13 mouse cellular contexts compared by ENCODE assay signal in genomic region chr1:144113438-144114074, GRCm38 (mm10).
DNase-seq lines count a peak whose midpoint lies in the region; ATAC-seq and TF ChIP-seq lines count a peak whose summit lies in the region.
"Had no signal": no experiment of that assay in that cellular context is flagged by ENCODE, and none has a peak within 500 bp of the region (broad histone marks: within the 10 kb centered on the region; RNA-seq: fewer than 3 reads in every experiment).

No protein-coding gene starts in this region.

- no peak overlapping the region for H3K27ac ChIP-seq in MEL (ENCODE audit: control insufficient read depth, low read depth, low read length)
- H3K27ac ChIP-seq in kidney, postnatal 0 days: peak overlapping the region; percentile 47
- H3K27ac ChIP-seq: heart, adult 2 months; liver, embryonic 15.5 days; neural tube, embryonic 12.5 days had no signal

- no peaks in the 10 kb centered on the region for H3K36me3 ChIP-seq in MEL (ENCODE audit: control insufficient read depth in 1 of 2, insufficient read depth in 2 of 2, low read length in 2 of 2)
- H3K36me3 ChIP-seq in kidney, postnatal 0 days (ENCODE audit: insufficient read depth, low read length): no peaks in the 10 kb centered on the region
- H3K36me3 ChIP-seq: liver, embryonic 15.5 days; neural tube, embryonic 12.5 days had no signal

- DNase-seq in heart, adult 11 months: peak; percentile 88
- DNase-seq in heart, postnatal 4 days: no peak
- DNase-seq in MEL (ENCODE audit: low read depth, low spot score): peak; percentile 43
- DNase-seq in R1 (ENCODE audit: low read depth, low spot score): peak; percentile 2
- peak; percentile 2 for DNase-seq in kidney, postnatal 0 days (ENCODE audit: low spot score)
- no peak for DNase-seq in right cerebral cortex, postnatal 10 days (ENCODE audit: low spot score in 2 of 2)
- DNase-seq in left cerebral cortex, adult 9 months (ENCODE audit: low spot score in 2 of 2): no peak
- DNase-seq: layer of hippocampus, adult 9-11 months; lung, postnatal 4 days had no signal

- no peak for ATAC-seq in kidney, postnatal 0 days (replicated peaks; ENCODE audit: low FRiP score, low read depth)
- ATAC-seq: midbrain, embryonic 16.5 days had no signal

- H3K27me3 ChIP-seq in MEL (ENCODE audit: control insufficient read depth in 1 of 2, insufficient read depth in 2 of 2, low read length in 2 of 2): no peaks in the 10 kb centered on the region
- H3K27me3 ChIP-seq in kidney, postnatal 0 days (ENCODE audit: insufficient read depth, low read length): no peaks in the 10 kb centered on the region
- H3K27me3 ChIP-seq: liver, embryonic 15.5 days; neural tube, embryonic 12.5 days had no signal

- no peak for TF ChIP-seq CTCF in MEL (IDR thresholded peaks at IDR 0.05 in 2 of 3, conservative IDR thresholded peaks at IDR 0.05 in 1 of 3; ENCODE audit: control insufficient read depth in 1 of 3, insufficient read depth in 1 of 3, low read depth in 2 of 3, low read length in 3 of 3, poor library complexity in 1 of 3, severe bottlenecking in 1 of 3)
- TF ChIP-seq CTCF in kidney, postnatal 0 days (IDR thresholded peaks at IDR 0.05; ENCODE audit: low read depth): no peak

- H3K79me2 ChIP-seq in MEL (ENCODE audit: control insufficient read depth, insufficient read depth, low read length, poor library complexity): no peaks in the 10 kb centered on the region

- H3K9me3 ChIP-seq in MEL (replicated peaks; ENCODE audit: insufficient read depth, low read length): no peaks in the 10 kb centered on the region
- no peaks in the 10 kb centered on the region for H3K9me3 ChIP-seq in kidney, postnatal 0 days (replicated peaks; ENCODE audit: low read length)
- H3K9me3 ChIP-seq: liver, embryonic 15.5 days; neural tube, embryonic 12.5 days had no signal

- no peak overlapping the region for H3K4me2 ChIP-seq in kidney, postnatal 0 days (ENCODE audit: low read length)
- H3K4me2 ChIP-seq: liver, embryonic 15.5 days; neural tube, embryonic 12.5 days had no signal

- TF ChIP-seq POLR2A in MEL (IDR thresholded peaks at IDR 0.05; ENCODE audit: control insufficient read depth in 1 of 2, insufficient read depth in 1 of 2, low read depth in 1 of 2, low read length in 2 of 2, poor library complexity in 1 of 2): no peak

- WGBS in kidney, postnatal 0 days: 71% methylated on average over 6 of the region's 6 CpGs

- TF ChIP-seq RAD21 in MEL (IDR thresholded peaks at IDR 0.05; ENCODE audit: low read depth, low read length): no peak

- no peak for TF ChIP-seq EP300 in MEL (IDR thresholded peaks at IDR 0.05; ENCODE audit: low read depth in 1 of 2, low read length in 2 of 2)

- H3K9ac ChIP-seq in MEL (ENCODE audit: control insufficient read depth, low read depth, low read length, poor library complexity, severe bottlenecking): no peak overlapping the region
- H3K9ac ChIP-seq in kidney, postnatal 0 days (ENCODE audit: low read depth, low read length): no peak overlapping the region
- H3K9ac ChIP-seq: liver, embryonic 15.5 days; neural tube, embryonic 12.5 days had no signal

- H3K4me1 ChIP-seq in MEL (ENCODE audit: control insufficient read depth in 1 of 2, insufficient read depth in 2 of 2, low read length in 2 of 2): no peaks in the 10 kb centered on the region
- no peaks in the 10 kb centered on the region for H3K4me1 ChIP-seq in kidney, postnatal 0 days (replicated peaks; ENCODE audit: insufficient read depth, low read length)
- H3K4me1 ChIP-seq: liver, embryonic 15.5 days; neural tube, embryonic 12.5 days had no signal

- no peak overlapping the region for H3K4me3 ChIP-seq in MEL (ENCODE audit: control insufficient read depth in 1 of 2, insufficient read depth in 1 of 2, low read depth in 2 of 2, low read length in 2 of 2)
- H3K4me3 ChIP-seq in kidney, postnatal 0 days (replicated peaks; ENCODE audit: low read depth, low read length): no peak overlapping the region
- H3K4me3 ChIP-seq: heart, adult 2 months; liver, embryonic 15.5 days; neural tube, embryonic 12.5 days had no signal

TF ChIP-seq in MEL, 35 proteins besides CTCF, POLR2A, EP300 and RAD21:
- TF ChIP-seq MAX (IDR thresholded peaks at IDR 0.05; ENCODE audit: low read length) (peak; percentile 57; the same call in 1 of the 2 replicates), ZKSCAN1 (IDR thresholded peaks at IDR 0.05; ENCODE audit: low read depth, low read length) (no peak), POLR2AphosphoS5 (IDR thresholded peaks at IDR 0.05; ENCODE audit: borderline replicate concordance, low read depth, low read length) (no peak)

Comparison
In these comparisons a context has a peak if more than half of its experiments do, and no peak if none do; other contexts are left out.
1. DNase-seq: peak in heart, adult 11 months (single experiment), MEL (single experiment), R1 (single experiment) and kidney, postnatal 0 days (single experiment); none in heart, postnatal 4 days (single experiment), right cerebral cortex, postnatal 10 days (0 of 2) and left cerebral cortex, adult 9 months (0 of 2).